In the genomic region with DNA sequence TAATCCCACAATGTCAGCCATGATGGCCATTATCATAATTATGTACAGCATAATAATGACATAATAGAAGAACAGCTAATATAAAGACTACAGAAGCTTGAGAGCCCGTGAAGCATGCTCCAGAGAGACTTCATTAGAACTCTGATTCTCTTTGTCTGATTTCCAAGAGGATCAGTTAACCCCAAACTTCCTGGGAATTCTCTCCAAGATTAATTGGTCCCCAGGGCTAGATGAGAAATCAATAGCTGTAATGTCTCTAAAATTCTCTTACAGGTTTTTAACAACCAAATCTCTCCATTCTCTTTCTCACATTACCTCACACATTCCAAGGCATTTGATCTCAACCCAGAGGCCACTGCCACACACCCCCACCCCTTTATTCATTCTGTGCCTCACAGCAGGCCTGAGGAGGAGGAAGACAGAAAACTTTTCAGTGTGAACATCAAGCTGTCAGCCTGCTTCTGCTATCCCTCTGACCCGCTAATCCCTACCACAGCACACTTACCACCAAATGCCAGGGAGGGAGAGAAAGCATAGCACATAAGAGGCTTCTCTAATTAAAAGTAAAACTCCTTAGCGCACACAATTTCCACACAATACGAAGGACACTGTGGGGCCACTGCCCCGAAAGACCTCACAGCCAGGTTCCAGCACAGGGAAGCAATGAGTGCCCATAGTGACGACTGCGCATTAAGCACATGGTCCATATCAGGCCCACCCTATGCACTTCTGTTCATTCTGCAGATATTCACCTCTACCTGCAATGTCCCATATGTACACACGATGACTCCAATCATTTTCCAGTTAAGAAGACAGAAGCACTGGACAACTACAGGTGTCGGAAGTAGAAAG, we compare ENCODE assay signal across 14 mouse cellular contexts.
A peak's percentile ranks its signal among the peaks of the same experiment; 100 is the strongest.
DNase-seq lines count a peak whose midpoint lies in the region; ATAC-seq lines count a peak whose summit lies in the region.
"Had no signal": no experiment of that assay in that cellular context is flagged by ENCODE, and none has a peak within 500 bp of the region (broad histone marks: within the 10 kb centered on the region; RNA-seq: fewer than 3 reads in every experiment).

No protein-coding gene starts in this region.

- H3K9ac ChIP-seq in forebrain, embryonic 11.5 days (ENCODE audit: low read length), result no peak overlapping the region
- no peak overlapping the region for H3K9ac ChIP-seq in hindbrain, embryonic 14.5 days
- no peak overlapping the region for H3K9ac ChIP-seq in midbrain, embryonic 15.5 days
- H3K9ac ChIP-seq: heart, embryonic 13.5 days; kidney, embryonic 15.5 days; lung, embryonic 15.5 days had no signal

- no peak overlapping the region for H3K4me3 ChIP-seq in forebrain, embryonic 11.5 days (ENCODE audit: low read depth, low read length)
- no peak overlapping the region for H3K4me3 ChIP-seq in hindbrain, embryonic 14.5 days (replicated peaks; ENCODE audit: low read length)
- no peak overlapping the region for H3K4me3 ChIP-seq in midbrain, embryonic 15.5 days
- H3K4me3 ChIP-seq: heart, embryonic 13.5 days; kidney, embryonic 15.5 days; lung, embryonic 15.5 days had no signal

- no peaks in the 10 kb centered on the region for H3K36me3 ChIP-seq in forebrain, embryonic 11.5 days (ENCODE audit: control insufficient read depth, insufficient read depth, low read length)
- no peaks in the 10 kb centered on the region for H3K36me3 ChIP-seq in hindbrain, embryonic 14.5 days (replicated peaks; ENCODE audit: control insufficient read depth, insufficient read depth)
- no peaks in the 10 kb centered on the region for H3K36me3 ChIP-seq in midbrain, embryonic 15.5 days (replicated peaks)
- H3K36me3 ChIP-seq: heart, embryonic 13.5 days; kidney, embryonic 15.5 days; lung, embryonic 15.5 days had no signal

- ATAC-seq in forebrain, embryonic 11.5 days (replicated peaks; ENCODE audit: low FRiP score), result peak; percentile 93
- peak; percentile 48; the same call in 1 of the 2 replicates for ATAC-seq in hindbrain, embryonic 14.5 days (ENCODE audit: low FRiP score)
- ATAC-seq in midbrain, embryonic 15.5 days (replicated peaks), result peak; percentile 88

- 0 out of 2 replicates have a peak overlapping the region, but pooled peaks have one; percentile 12 for H3K27ac ChIP-seq in forebrain, embryonic 11.5 days (ENCODE audit: low read depth, low read length)
- H3K27ac ChIP-seq in hindbrain, embryonic 14.5 days, result no peak overlapping the region
- H3K27ac ChIP-seq in midbrain, embryonic 15.5 days, result no peak overlapping the region
- H3K27ac ChIP-seq: heart, embryonic 13.5 days; kidney, embryonic 15.5 days; lung, embryonic 15.5 days had no signal

- H3K9me3 ChIP-seq in forebrain, embryonic 11.5 days (ENCODE audit: control insufficient read depth, low read length), result no peaks in the 10 kb centered on the region; the same call in 1 of the 2 replicates
- H3K9me3 ChIP-seq in hindbrain, embryonic 14.5 days (ENCODE audit: control insufficient read depth, low read length), result peaks cover 11% of the 10 kb centered on the region
- H3K9me3 ChIP-seq in midbrain, embryonic 15.5 days, result no peaks in the 10 kb centered on the region
- H3K9me3 ChIP-seq: lung, embryonic 15.5 days had no signal

- H3K27me3 ChIP-seq in forebrain, embryonic 11.5 days (ENCODE audit: control insufficient read depth, insufficient read depth, low read length), result no peaks in the 10 kb centered on the region
- H3K27me3 ChIP-seq in hindbrain, embryonic 14.5 days (ENCODE audit: control insufficient read depth, insufficient read depth, low read length), result no peaks in the 10 kb centered on the region
- no peaks in the 10 kb centered on the region; the same call in 1 of the 2 replicates for H3K27me3 ChIP-seq in midbrain, embryonic 15.5 days (replicated peaks)
- H3K27me3 ChIP-seq: heart, embryonic 13.5 days; kidney, embryonic 15.5 days; lung, embryonic 15.5 days had no signal

- H3K4me2 ChIP-seq in forebrain, embryonic 11.5 days (ENCODE audit: low read depth, low read length, severe bottlenecking), result 0 out of 2 replicates have a peak overlapping the region, but pooled peaks have one; percentile 2
- H3K4me2 ChIP-seq in hindbrain, embryonic 14.5 days (replicated peaks), result no peak overlapping the region
- H3K4me2 ChIP-seq in midbrain, embryonic 15.5 days, result no peak overlapping the region
- H3K4me2 ChIP-seq: heart, embryonic 13.5 days; kidney, embryonic 15.5 days; liver, embryonic 11.5 days; lung, embryonic 15.5 days had no signal

- 15% methylated on average over 9 of the region's 9 CpGs for WGBS in forebrain, embryonic 11.5 days
- 48% methylated on average over 9 of the region's 9 CpGs for WGBS in hindbrain, embryonic 14.5 days
- 21% methylated on average over 9 of the region's 9 CpGs for WGBS in midbrain, embryonic 15.5 days

- H3K4me1 ChIP-seq in forebrain, embryonic 11.5 days (replicated peaks; ENCODE audit: control insufficient read depth, insufficient read depth, low read length), result peaks cover 7% of the 10 kb centered on the region; the same call in 1 of the 2 replicates
- H3K4me1 ChIP-seq in hindbrain, embryonic 14.5 days (replicated peaks; ENCODE audit: control insufficient read depth, insufficient read depth, low read length), result no peaks in the 10 kb centered on the region
- H3K4me1 ChIP-seq in midbrain, embryonic 15.5 days, result peaks cover 8% of the 10 kb centered on the region; the same call in 1 of the 2 replicates
- H3K4me1 ChIP-seq: heart, embryonic 13.5 days; kidney, embryonic 15.5 days; lung, embryonic 15.5 days had no signal

- DNase-seq in embryo, embryonic 10.5 days (ENCODE audit: low spot score), result peak; percentile 41
- DNase-seq in forebrain, embryonic 11.5 days (ENCODE audit: low spot score), result peak; percentile 68
- DNase-seq in hindbrain, embryonic 14.5 days (ENCODE audit: low spot score), result peak; percentile 23
- no peak for DNase-seq in urinary bladder, postnatal 36 days (ENCODE audit: low spot score in 2 of 2)
- no peak for DNase-seq in testis, postnatal 14 days (ENCODE audit: low spot score)
- DNase-seq in heart, adult 11 months, result no peak
- DNase-seq: cerebellum, adult 11 months; gastrocnemius, postnatal 25 days; layer of hippocampus, adult 9-11 months had no signal

Comparison
In these comparisons a context has a peak if more than half of its experiments do, and no peak if none do; other contexts are left out.
1. DNase-seq: peak in embryo, embryonic 10.5 days (single experiment), forebrain, embryonic 11.5 days (single experiment) and hindbrain, embryonic 14.5 days (single experiment); none in urinary bladder, postnatal 36 days (0 of 2), testis, postnatal 14 days (single experiment) and heart, adult 11 months (single experiment).
2. Peak in every context shown above with its lines, with median percentiles within 50 percentile points of each other: ATAC-seq.